ENCODE assay signal across 13 mouse cellular contexts in genomic region chr11:112987782-112988181, GRCm38 (mm10).
A peak's percentile ranks its signal among the peaks of the same experiment; 100 is the strongest.
DNase-seq lines count a peak whose midpoint lies in the region; ATAC-seq and TF ChIP-seq lines count a peak whose summit lies in the region.
"Had no signal": no experiment of that assay in that cellular context is flagged by ENCODE, and none has a peak within 500 bp of the region (broad histone marks: within the 10 kb centered on the region; RNA-seq: fewer than 3 reads in every experiment).

No protein-coding gene starts in this region.

- H3K36me3 ChIP-seq in stomach, embryonic 16.5 days (ENCODE audit: control insufficient read depth, insufficient read depth, low read length), result no peaks in the 10 kb centered on the region
- H3K36me3 ChIP-seq in thymus, adult 2 months (ENCODE audit: control insufficient read depth, insufficient read depth, low read length), result no peaks in the 10 kb centered on the region
- H3K36me3 ChIP-seq: G1E; heart, embryonic 15.5 days; midbrain, embryonic 12.5 days had no signal

- no peak overlapping the region; the same call in 1 of the 2 replicates for H3K9ac ChIP-seq in stomach, embryonic 16.5 days (ENCODE audit: low read length)
- H3K9ac ChIP-seq: heart, embryonic 15.5 days; midbrain, embryonic 12.5 days had no signal

- no peak for ATAC-seq in stomach, embryonic 16.5 days (ENCODE audit: insufficient read depth, low FRiP score)

- no peak for TF ChIP-seq POLR2A in thymus, adult 2 months (IDR thresholded peaks at IDR 0.05; ENCODE audit: control insufficient read depth, extremely low read depth, insufficient read depth, low read length, poor library complexity)

- H3K4me2 ChIP-seq in stomach, embryonic 16.5 days (ENCODE audit: low read depth, low read length), result no peak overlapping the region
- H3K4me2 ChIP-seq: heart, embryonic 15.5 days; midbrain, embryonic 12.5 days had no signal

- no peak for DNase-seq in layer of hippocampus, adult 2 months (ENCODE audit: low spot score in 2 of 2)
- no peak for DNase-seq in layer of hippocampus, adult 9-11 months
- DNase-seq in induced T-regulatory cell, adult 2 months (ENCODE audit: low read depth), result peak; percentile 5
- DNase-seq in kidney, postnatal 36 days, result peak; percentile 11 to 50
- DNase-seq in embryo, embryonic 11 days, result no peak
- no peak for DNase-seq in right cerebral cortex, postnatal 25 days
- DNase-seq in thymus, adult 2 months, result no peak
- DNase-seq: liver; thymus, postnatal 36 days had no signal

- WGBS in stomach, embryonic 16.5 days, result 57% methylated on average over 7 of the region's 7 CpGs
- 36% methylated on average over 7 of the region's 7 CpGs for WGBS in thymus, adult 2 months

- TF ChIP-seq CTCF in layer of hippocampus, adult 2 months (conservative IDR thresholded peaks at IDR 0.05), result no peak
- no peak for TF ChIP-seq CTCF in thymus, adult 2 months (IDR thresholded peaks at IDR 0.05; ENCODE audit: borderline replicate concordance, control insufficient read depth, extremely low read depth, insufficient read depth, low read length, poor library complexity)

- H3K4me1 ChIP-seq in stomach, embryonic 16.5 days (ENCODE audit: control insufficient read depth, insufficient read depth, low read length), result peaks cover 25% of the 10 kb centered on the region
- H3K4me1 ChIP-seq in thymus, adult 2 months (replicated peaks; ENCODE audit: control insufficient read depth, insufficient read depth, low read length), result no peaks in the 10 kb centered on the region

- H3K4me3 ChIP-seq in layer of hippocampus, adult 2 months, result no peak overlapping the region
- H3K4me3 ChIP-seq in stomach, embryonic 16.5 days (replicated peaks; ENCODE audit: low read length), result no peak overlapping the region
- H3K4me3 ChIP-seq in thymus, adult 2 months (ENCODE audit: control insufficient read depth, insufficient read depth, low read length), result no peak overlapping the region
- H3K4me3 ChIP-seq: heart, embryonic 15.5 days; midbrain, embryonic 12.5 days had no signal

- no peaks in the 10 kb centered on the region for H3K9me3 ChIP-seq in stomach, embryonic 16.5 days (replicated peaks; ENCODE audit: control insufficient read depth, low read length)
- H3K9me3 ChIP-seq: heart, embryonic 15.5 days; midbrain, embryonic 12.5 days had no signal

- peak overlapping the region; percentile 18; the same call in 1 of the 2 replicates for H3K27ac ChIP-seq in layer of hippocampus, adult 2 months
- peak overlapping the region; percentile 38; the same call in 1 of the 2 replicates for H3K27ac ChIP-seq in stomach, embryonic 16.5 days (ENCODE audit: low read length)
- no peak overlapping the region for H3K27ac ChIP-seq in thymus, adult 2 months (ENCODE audit: control insufficient read depth, insufficient read depth, low read length)
- H3K27ac ChIP-seq: heart, embryonic 15.5 days; midbrain, embryonic 12.5 days had no signal

- H3K27me3 ChIP-seq in stomach, embryonic 16.5 days (ENCODE audit: control insufficient read depth, insufficient read depth, low read length), result no peaks in the 10 kb centered on the region
- no peaks in the 10 kb centered on the region for H3K27me3 ChIP-seq in thymus, adult 2 months (ENCODE audit: control insufficient read depth, insufficient read depth, low read length)

Comparison
In these comparisons a context has a peak if more than half of its experiments do, and no peak if none do; other contexts are left out.
1. DNase-seq: peak in induced T-regulatory cell, adult 2 months (single experiment) and kidney, postnatal 36 days (2 of 2); none in layer of hippocampus, adult 2 months (0 of 2), layer of hippocampus, adult 9-11 months (single experiment), embryo, embryonic 11 days (single experiment), right cerebral cortex, postnatal 25 days (single experiment) and thymus, adult 2 months (single experiment).